Mouse (Mus musculus) testis, adult 2 months (tissue): Measurements from ENCODE around the gene Cnn1.

Experiments used
- CTCF ChIP-seq: fragments of 200-500 bp; IDR thresholded peaks from 2 replicates; pipeline ENCODE4 v1.5.1; 2012; ENCODE audit warnings: low read depth, mild to moderate bottlenecking, inconsistent platforms, low read length, moderate library complexity; ENCODE audit not compliant: control insufficient read depth, insufficient read depth, insufficient replicate concordance
- POLR2A ChIP-seq: fragments of 200-500 bp; IDR thresholded peaks from 2 replicates; pipeline ENCODE4 v1.6.1; 2012; ENCODE audit warnings: low read depth, mild to moderate bottlenecking, inconsistent platforms, low read length, moderate library complexity; ENCODE audit not compliant: control insufficient read depth

DNA sequence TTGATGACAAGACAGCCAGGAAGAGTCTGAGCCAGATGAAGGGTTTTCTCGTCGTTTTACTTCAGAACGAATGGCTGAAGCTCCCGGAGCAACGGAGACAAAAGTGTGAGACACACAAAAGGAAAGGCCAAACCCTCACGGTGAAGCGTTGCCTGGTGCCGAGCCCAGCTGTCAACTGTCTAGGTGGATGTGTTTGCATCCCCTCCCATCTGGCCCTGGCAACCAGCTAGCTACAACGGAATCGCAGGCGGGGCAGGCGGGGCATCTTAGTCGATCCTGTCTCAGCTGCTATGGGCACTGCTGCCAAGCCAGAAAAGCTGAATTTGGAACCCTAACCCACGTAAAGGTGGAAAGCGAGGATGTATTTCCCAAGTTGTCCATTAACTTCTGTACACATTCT lies 17.1 kb downstream of the Cnn1 start:
- TF ChIP-seq CTCF, result no peak
- TF ChIP-seq POLR2A, result no peak
